Mouse (Mus musculus) CD4-positive naive resting alpha-beta T cell, adult 57 days (primary cell): Measurements from ENCODE around the gene Pex16. TPM values are rescaled to one million over a fixed set of nuclear protein-coding genes. Genes with fewer than 3 reads are reported as not detected.

Source experiments
- total RNA-seq: library from RNA; stranded (reverse); gene quantifications from one replicate; pipeline ENCODE4 v1.2.4, GENCODE M21; 2023

The Pex16 gene
- total RNA-seq, result 36.7 TPM

DNA sequence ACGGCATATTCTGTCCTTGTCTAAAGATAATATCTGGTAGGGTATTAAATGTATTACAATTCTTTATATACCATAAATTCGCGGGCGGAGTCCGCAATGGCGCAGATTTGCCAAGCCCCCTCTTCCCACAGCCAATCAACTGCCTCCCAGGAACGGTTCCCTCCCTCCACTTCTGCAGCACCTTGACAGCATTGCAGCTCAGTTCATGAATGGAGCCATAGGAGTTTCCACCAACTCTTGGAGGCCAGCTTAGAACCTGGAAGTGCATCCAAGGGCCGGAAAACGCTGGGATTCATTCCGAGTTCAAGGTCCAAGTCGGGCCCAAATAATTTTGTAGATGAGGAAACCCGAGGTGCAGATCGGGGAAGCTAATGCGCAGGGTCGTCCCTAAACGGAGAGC lies at the start of gene Pex16, which contains the start of gene Large2:
Gene Pex16 (plus strand): TSS at position 163 of the 400 bp plus-strand sequence.
Gene Large2 (minus strand): TSS at position 356 of the 400 bp plus-strand sequence.

DNA sequence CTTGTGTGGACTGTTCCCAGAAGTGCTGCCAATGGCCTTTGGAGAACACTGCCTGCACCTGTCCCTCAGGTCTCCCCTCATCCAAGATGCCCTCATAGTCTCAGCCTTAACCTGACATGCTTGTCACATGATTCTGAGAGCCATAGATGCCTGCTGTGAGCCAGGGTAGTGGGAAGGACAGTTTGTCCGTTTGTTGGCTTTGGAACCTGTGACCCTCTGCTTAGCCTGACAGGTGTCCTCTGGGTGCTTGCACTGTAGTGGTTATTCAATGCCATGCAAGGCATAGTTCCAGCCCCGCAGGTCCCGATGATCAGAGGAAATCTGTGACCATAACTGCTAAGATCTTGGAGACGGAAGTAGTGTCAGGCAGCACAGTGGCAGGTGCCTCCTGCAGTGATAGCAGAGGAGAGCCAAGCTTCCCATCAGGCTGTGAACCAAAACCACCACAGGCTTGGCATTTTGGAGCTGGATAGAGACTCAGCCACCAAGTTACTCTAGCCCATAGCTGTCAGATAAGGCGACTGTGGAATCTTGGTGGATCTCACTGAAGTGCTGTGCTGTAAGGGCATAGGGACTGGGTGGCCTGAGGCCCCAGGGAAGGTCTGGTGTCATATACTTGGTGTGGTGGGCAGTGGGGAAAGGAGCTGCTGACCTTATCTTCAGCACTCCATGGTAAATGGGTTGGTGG lies 7.6 kb downstream of the Pex16 start, which contains the start of gene 1700029I15Rik:
Gene 1700029I15Rik (plus strand): TSS at position 638 of the 688 bp plus-strand sequence.

DNA sequence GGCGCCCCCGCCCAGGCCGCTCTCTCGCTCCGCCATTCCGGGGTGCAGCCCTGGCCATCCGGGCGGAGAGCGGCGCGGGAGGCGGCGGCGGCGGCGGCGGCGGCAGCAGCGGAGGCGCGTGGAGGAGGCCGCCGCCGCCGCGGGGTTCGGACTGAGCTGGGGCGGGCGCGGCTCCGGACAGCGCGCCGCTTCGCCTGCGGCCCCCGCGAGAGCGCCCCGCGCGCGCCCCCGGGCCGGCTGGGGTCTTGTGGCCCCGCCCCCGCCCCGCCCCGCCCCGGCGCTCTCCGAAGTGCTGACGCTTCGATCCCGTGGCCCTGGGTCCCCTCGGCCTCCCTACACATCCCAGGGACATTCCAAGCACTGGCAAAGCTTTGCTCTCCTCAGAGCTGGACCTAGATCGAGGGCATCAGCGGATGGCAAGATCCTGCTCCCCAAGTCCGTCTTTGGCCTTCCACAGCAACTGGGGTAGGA lies 26.6 kb downstream of the Pex16 start, which contains the start of gene Mapk8ip1:
Gene Mapk8ip1 (minus strand): TSS at position 173 of the 471 bp plus-strand sequence.

Other genes starting within 250 kb of the Pex16 start
- gene Large2, start 193 bp downstream of the Pex16 start, total RNA-seq, result 0.86 TPM
- 7.4 TPM for gene 1700029I15Rik, start 7.9 kb downstream of the Pex16 start, total RNA-seq
- gene Mapk8ip1, start 26.6 kb downstream of the Pex16 start, total RNA-seq, result 0.53 TPM
- 29.4 TPM for gene Cry2, start 59.4 kb downstream of the Pex16 start, total RNA-seq
- gene Slc35c1, start 85.9 kb downstream of the Pex16 start, total RNA-seq, result 28.1 TPM
- not detected for gene Chst1, start 225.0 kb downstream of the Pex16 start, total RNA-seq